18 mouse cellular contexts compared by ENCODE assay signal in genomic region chr6:140767237-140767636, GRCm38 (mm10). TPM values are rescaled to one million over a fixed set of nuclear protein-coding genes. Genes with fewer than 3 reads are reported as not detected.
DNase-seq lines count a peak whose midpoint lies in the region; ATAC-seq lines count a peak whose summit lies in the region.
"Had no signal": no experiment of that assay in that cellular context is flagged by ENCODE, and none has a peak within 500 bp of the region (broad histone marks: within the 10 kb centered on the region; RNA-seq: fewer than 3 reads in every experiment).

No protein-coding gene starts in this region.

- peaks cover 7% of the 10 kb centered on the region; the same call in 1 of the 2 replicates for H3K4me1 ChIP-seq in embryonic facial prominence, embryonic 14.5 days (ENCODE audit: control insufficient read depth, insufficient read depth, low read length)
- H3K4me1 ChIP-seq in embryonic facial prominence, embryonic 10.5 days: peaks cover 8% of the 10 kb centered on the region
- H3K4me1 ChIP-seq in midbrain, embryonic 14.5 days (ENCODE audit: control insufficient read depth, insufficient read depth, low read length): peaks cover 11% of the 10 kb centered on the region
- peaks cover 14% of the 10 kb centered on the region for H3K4me1 ChIP-seq in midbrain, embryonic 15.5 days
- H3K4me1 ChIP-seq in hindbrain, embryonic 15.5 days (replicated peaks): peaks cover 17% of the 10 kb centered on the region

- DNase-seq in embryonic facial prominence, embryonic 14.5 days (ENCODE audit: low spot score): peak; percentile 29
- no peak for DNase-seq in embryonic facial prominence, embryonic 10.5 days (ENCODE audit: low spot score)
- peak; percentile 33 for DNase-seq in midbrain, embryonic 14.5 days
- peak; percentile 24 for DNase-seq in yolk sac, embryonic 10.5 days (ENCODE audit: low spot score)
- no peak for DNase-seq in MN1 (ENCODE audit: low spot score)
- DNase-seq in adrenal gland, adult 18-20 months (ENCODE audit: low spot score in 2 of 2): no peak
- DNase-seq: adrenal gland, postnatal 14 days; cerebellum, adult 9-10 months; kidney, adult 11 months; right cerebral cortex, postnatal 14 days had no signal

- H3K9ac ChIP-seq in embryonic facial prominence, embryonic 14.5 days (ENCODE audit: low read depth, low read length): no peak overlapping the region
- no peak overlapping the region for H3K9ac ChIP-seq in midbrain, embryonic 14.5 days (replicated peaks; ENCODE audit: low read length)
- H3K9ac ChIP-seq in midbrain, embryonic 15.5 days: no peak overlapping the region
- H3K9ac ChIP-seq in hindbrain, embryonic 15.5 days: no peak overlapping the region
- H3K9ac ChIP-seq: limb, embryonic 13.5 days had no signal

- no peak for ATAC-seq in embryonic facial prominence, embryonic 14.5 days (ENCODE audit: low read depth)
- no peak for ATAC-seq in midbrain, embryonic 14.5 days (ENCODE audit: low FRiP score, low TSS enrichment)
- ATAC-seq in midbrain, embryonic 15.5 days (replicated peaks): no peak
- no peak for ATAC-seq in hindbrain, embryonic 15.5 days (ENCODE audit: low FRiP score, low read depth)

- no peaks in the 10 kb centered on the region for H3K36me3 ChIP-seq in embryonic facial prominence, embryonic 14.5 days (ENCODE audit: control insufficient read depth, insufficient read depth, low read length)
- H3K36me3 ChIP-seq in embryonic facial prominence, embryonic 10.5 days (replicated peaks): no peaks in the 10 kb centered on the region
- H3K36me3 ChIP-seq in midbrain, embryonic 14.5 days (ENCODE audit: control insufficient read depth, insufficient read depth, low read length): no peaks in the 10 kb centered on the region
- no peaks in the 10 kb centered on the region for H3K36me3 ChIP-seq in midbrain, embryonic 15.5 days (replicated peaks)
- H3K36me3 ChIP-seq in hindbrain, embryonic 15.5 days: no peaks in the 10 kb centered on the region
- H3K36me3 ChIP-seq: heart, embryonic 10.5 days; limb, embryonic 13.5 days had no signal

- H3K4me2 ChIP-seq in embryonic facial prominence, embryonic 14.5 days (ENCODE audit: low read depth, low read length): no peak overlapping the region
- H3K4me2 ChIP-seq in midbrain, embryonic 14.5 days (ENCODE audit: low read length): no peak overlapping the region
- H3K4me2 ChIP-seq in midbrain, embryonic 15.5 days: no peak overlapping the region
- H3K4me2 ChIP-seq in hindbrain, embryonic 15.5 days: no peak overlapping the region
- H3K4me2 ChIP-seq: limb, embryonic 13.5 days had no signal

- H3K27me3 ChIP-seq in embryonic facial prominence, embryonic 14.5 days (replicated peaks; ENCODE audit: control insufficient read depth, insufficient read depth, low read length): no peaks in the 10 kb centered on the region
- no peaks in the 10 kb centered on the region for H3K27me3 ChIP-seq in embryonic facial prominence, embryonic 10.5 days (replicated peaks; ENCODE audit: low read depth, poor library complexity, severe bottlenecking)
- no peaks in the 10 kb centered on the region for H3K27me3 ChIP-seq in midbrain, embryonic 14.5 days (ENCODE audit: control insufficient read depth, insufficient read depth, low read length)
- no peaks in the 10 kb centered on the region for H3K27me3 ChIP-seq in midbrain, embryonic 15.5 days (replicated peaks)
- no peaks in the 10 kb centered on the region for H3K27me3 ChIP-seq in hindbrain, embryonic 15.5 days
- H3K27me3 ChIP-seq: limb, embryonic 13.5 days had no signal

- H3K27ac ChIP-seq in embryonic facial prominence, embryonic 14.5 days (replicated peaks; ENCODE audit: low read depth, low read length): no peak overlapping the region
- H3K27ac ChIP-seq in embryonic facial prominence, embryonic 10.5 days (replicated peaks): no peak overlapping the region
- H3K27ac ChIP-seq in midbrain, embryonic 14.5 days (replicated peaks; ENCODE audit: low read depth, low read length): no peak overlapping the region
- H3K27ac ChIP-seq in midbrain, embryonic 15.5 days: no peak overlapping the region
- H3K27ac ChIP-seq in hindbrain, embryonic 15.5 days (replicated peaks): peak overlapping the region; percentile 77; the same call in 1 of the 2 replicates
- H3K27ac ChIP-seq: limb, embryonic 13.5 days had no signal

- H3K9me3 ChIP-seq in embryonic facial prominence, embryonic 14.5 days (ENCODE audit: control insufficient read depth, low read length): no peaks in the 10 kb centered on the region
- no peaks in the 10 kb centered on the region for H3K9me3 ChIP-seq in embryonic facial prominence, embryonic 10.5 days
- no peaks in the 10 kb centered on the region for H3K9me3 ChIP-seq in midbrain, embryonic 14.5 days (ENCODE audit: control insufficient read depth, low read length)
- no peaks in the 10 kb centered on the region for H3K9me3 ChIP-seq in midbrain, embryonic 15.5 days
- H3K9me3 ChIP-seq in hindbrain, embryonic 15.5 days: no peaks in the 10 kb centered on the region
- H3K9me3 ChIP-seq: heart, embryonic 10.5 days; limb, embryonic 13.5 days had no signal

- WGBS in embryonic facial prominence, embryonic 14.5 days: 62% methylated on average over 6 of the region's 6 CpGs
- WGBS in embryonic facial prominence, embryonic 10.5 days: 69% methylated on average over 6 of the region's 6 CpGs
- WGBS in midbrain, embryonic 14.5 days: 54% methylated on average over 6 of the region's 6 CpGs
- WGBS in midbrain, embryonic 15.5 days: 59% methylated on average over 6 of the region's 6 CpGs
- WGBS in hindbrain, embryonic 15.5 days: 61% methylated on average over 6 of the region's 6 CpGs

- H3K4me3 ChIP-seq in embryonic facial prominence, embryonic 14.5 days (ENCODE audit: low read depth, low read length): no peak overlapping the region
- no peak overlapping the region for H3K4me3 ChIP-seq in embryonic facial prominence, embryonic 10.5 days
- H3K4me3 ChIP-seq in midbrain, embryonic 14.5 days (replicated peaks; ENCODE audit: low read depth, low read length): no peak overlapping the region
- H3K4me3 ChIP-seq in midbrain, embryonic 15.5 days: no peak overlapping the region
- H3K4me3 ChIP-seq in hindbrain, embryonic 15.5 days: no peak overlapping the region
- H3K4me3 ChIP-seq: heart, embryonic 10.5 days; limb, embryonic 13.5 days had no signal

RNA-seq across cellular contexts. Expression of gene Gm11077, which starts 38.2 kb away (rescaled TPM):
- not detected in 2 replicates for polyA plus RNA-seq in embryonic facial prominence, embryonic 14.5 days (2014; fragmentation: Nextera tagmentation; extraction: Ambion mirVana)
- not detected in 2 replicates for polyA plus RNA-seq in embryonic facial prominence, embryonic 10.5 days (2016; fragmentation: Nextera tagmentation; extraction: Ambion mirVana)
- not detected in 2 replicates for polyA plus RNA-seq in midbrain, embryonic 14.5 days (2014; fragmentation: Nextera tagmentation; extraction: Ambion mirVana)
- not detected in 2 replicates for polyA plus RNA-seq in midbrain, embryonic 15.5 days (2015; fragmentation: Nextera tagmentation; extraction: Ambion mirVana)
- not detected in 2 replicates for polyA plus RNA-seq in hindbrain, embryonic 15.5 days (2015; fragmentation: Nextera tagmentation; extraction: Ambion mirVana)
- total RNA-seq in adrenal gland, adult 18-20 months (2021): not detected
- total RNA-seq: adrenal gland, postnatal 14 days; layer of hippocampus, postnatal 14 days had no signal
- polyA plus RNA-seq: frontal cortex, adult 2 months; heart, embryonic 10.5 days; limb, embryonic 13.5 days; neural tube, embryonic 11.5 days; stomach, embryonic 16.5 days had no signal

Comparison
In these comparisons a context has a peak if more than half of its experiments do, and no peak if none do; other contexts are left out.
1. DNase-seq: peak in embryonic facial prominence, embryonic 14.5 days (single experiment), midbrain, embryonic 14.5 days (single experiment) and yolk sac, embryonic 10.5 days (single experiment); none in embryonic facial prominence, embryonic 10.5 days (single experiment), MN1 (single experiment) and adrenal gland, adult 18-20 months (0 of 2).